Mouse (Mus musculus) heart, embryonic 14.5 days (tissue): ENCODE results near the gene Gpsm3. TPM values are rescaled to one million over a fixed set of nuclear protein-coding genes. Genes with fewer than 3 reads are reported as not detected.

Experiments used
- ATAC-seq: fragments of 200-750 bp; cut with Nextera tagmentation; 2 replicates; pipeline ENCODE4 v1.8.0; 2017; ENCODE audit warnings: low read depth, moderate TSS enrichment; ENCODE audit not compliant: insufficient number of reproducible peaks, insufficient read depth, low FRiP score
- H3K27ac ChIP-seq, 2 experiments: fragments of 200-500 bp in 1 of 2; fragments of 300-500 bp in 1 of 2; sonication (generic) in 1 of 2; replicated peaks in 1 of 2; 2 replicates each; pipeline ENCODE4 v1.5.1; 2012 to 2014; ENCODE audit warnings: low read depth in 2 of 2, low read length in 2 of 2, control low read depth in 1 of 2, mild to moderate bottlenecking in 1 of 2, mixed read lengths in 1 of 2; ENCODE audit not compliant: control insufficient read depth in 1 of 2, insufficient read depth in 1 of 2
- H3K27me3 ChIP-seq: fragments of 300-500 bp; sonication (generic); 2 replicates; pipeline ENCODE4 v1.6.1; 2014; ENCODE audit warnings: mild to moderate bottlenecking, low read length, control low read depth; ENCODE audit not compliant: control insufficient read depth, insufficient read depth
- H3K36me3 ChIP-seq: fragments of 300-500 bp; sonication (generic); 2 replicates; pipeline ENCODE4 v1.6.1; 2014; ENCODE audit warnings: mild to moderate bottlenecking, control low read depth, low read length, mixed read lengths; ENCODE audit not compliant: control insufficient read depth, insufficient read depth
- H3K4me1 ChIP-seq, 2 experiments: fragments of 200-500 bp in 1 of 2; fragments of 300-500 bp in 1 of 2; sonication (generic) in 1 of 2; 2 replicates each; pipeline ENCODE4 v1.6.1; 2012 to 2014; ENCODE audit warnings: low read length in 2 of 2, control low read depth in 1 of 2, mixed read lengths in 1 of 2; ENCODE audit not compliant: control insufficient read depth in 2 of 2, insufficient read depth in 2 of 2
- H3K4me2 ChIP-seq: fragments of 300-500 bp; sonication (generic); 2 replicates; pipeline ENCODE4 v1.6.1; 2014; ENCODE audit warnings: mild to moderate bottlenecking, low read length
- H3K4me3 ChIP-seq, 2 experiments: fragments of 200-500 bp in 1 of 2; fragments of 300-500 bp in 1 of 2; sonication (generic) in 1 of 2; 2 replicates each; pipeline ENCODE4 v1.5.1; 2012 to 2014; ENCODE audit warnings: low read length in 2 of 2, mild to moderate bottlenecking in 2 of 2, control low read depth in 1 of 2, low read depth in 1 of 2, moderate library complexity in 1 of 2; ENCODE audit not compliant: control insufficient read depth in 1 of 2, insufficient read depth in 1 of 2
- H3K9ac ChIP-seq: fragments of 300-500 bp; sonication (generic); 2 replicates; pipeline ENCODE4 v1.6.1; 2014; ENCODE audit warnings: mild to moderate bottlenecking, low read length
- H3K9me3 ChIP-seq: fragments of 300-500 bp; sonication (generic); 2 replicates; pipeline ENCODE4 v1.6.1; 2016; ENCODE audit warnings: low read length, control low read depth; ENCODE audit not compliant: control insufficient read depth
- WGBS: fragments of 180-500 bp; shearing (Covaris S2); extraction: QIAGEN DNeasy Blood & Tissue Kit; methylation state at CpG from one replicate; pipeline ENCODE4 v1.1.7; 2014; 5-methylcytosine and 5-hydroxymethylcytosine counted together
- polyA plus RNA-seq: library from polyadenylated mRNA; unstranded; fragments of >200 nt; fragmentation: Nextera tagmentation; extraction: Ambion mirVana; gene quantifications from 2 replicates; pipeline ENCODE4 v1.2.1, GENCODE M21; 2014

Gene Gpsm3
- polyA plus RNA-seq, 1 experiment from 2014 or later, result 6.1 TPM

DNA sequence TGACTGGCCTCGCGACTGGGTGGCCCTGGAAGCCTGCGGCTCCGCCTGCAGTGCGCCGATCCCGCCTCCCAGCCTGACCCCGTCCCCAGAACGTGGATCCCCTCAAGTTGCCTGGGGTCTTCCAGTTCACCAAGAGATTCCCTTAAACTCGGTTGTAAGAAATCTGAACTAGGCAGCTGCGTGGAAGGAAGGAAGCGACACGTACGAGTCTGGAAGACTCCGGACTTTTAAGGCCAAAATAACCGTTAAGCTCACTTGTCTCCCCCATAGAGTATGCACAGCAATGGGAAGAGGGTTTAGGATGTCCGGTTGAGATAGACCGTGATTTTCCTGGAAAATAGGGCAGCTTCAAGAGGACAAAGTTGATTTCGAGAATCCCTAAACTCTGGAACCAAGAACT is 1.8 kb upstream of the Gpsm3 start:
- WGBS, result 2% methylated on average over 19 of the region's 19 CpGs
- peak overlapping the region; percentile 97 for H3K4me2 ChIP-seq
- H3K36me3 ChIP-seq, result no peaks in the 10 kb centered on the region
- H3K27ac ChIP-seq, result peak overlapping the region; percentile 75 to 92
- H3K9me3 ChIP-seq, result no peaks in the 10 kb centered on the region
- no peaks in the 10 kb centered on the region for H3K27me3 ChIP-seq
- H3K4me1 ChIP-seq, result peaks cover 23 to 44% of the 10 kb centered on the region in 2 experiments
- H3K9ac ChIP-seq, result peak overlapping the region; percentile 86
- ATAC-seq, result no peak
- peak overlapping the region; percentile 65 to 73 for H3K4me3 ChIP-seq

DNA sequence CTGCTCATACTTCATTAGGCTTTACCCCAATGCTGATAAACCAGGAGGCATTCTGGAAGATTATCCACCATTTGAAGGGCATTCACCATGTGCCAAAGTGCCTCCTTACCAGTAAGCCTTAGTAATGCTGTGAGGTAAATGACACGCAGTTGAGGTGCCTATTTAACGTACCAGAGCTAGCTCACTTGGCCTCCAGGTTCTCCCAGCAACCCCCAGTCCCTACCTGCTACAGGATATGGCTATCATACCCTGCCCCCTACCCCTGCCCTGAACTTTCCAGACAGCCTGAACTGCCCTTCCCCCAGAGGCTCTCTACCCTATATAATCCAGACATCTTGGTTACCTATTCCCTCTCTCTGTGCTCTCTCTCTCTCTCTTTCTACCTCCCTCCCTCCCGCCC is 839 bp upstream of the Gpsm3 start:
- H3K27me3 ChIP-seq, result no peaks in the 10 kb centered on the region
- H3K4me1 ChIP-seq, result peaks cover 23 to 52% of the 10 kb centered on the region in 2 experiments
- H3K36me3 ChIP-seq, result no peaks in the 10 kb centered on the region; the same call in 1 of the 2 replicates
- 60% methylated on average over 3 of the region's 3 CpGs for WGBS
- H3K4me2 ChIP-seq, result 0 out of 2 replicates have a peak overlapping the region, but pooled peaks have one; percentile 97
- no peak overlapping the region for H3K4me3 ChIP-seq
- ATAC-seq, result no peak
- H3K9ac ChIP-seq, result no peak overlapping the region
- peak overlapping the region in 1 of 2 experiments; percentile 92; a peak in 1 of 4 replicates for H3K27ac ChIP-seq
- H3K9me3 ChIP-seq, result no peaks in the 10 kb centered on the region

DNA sequence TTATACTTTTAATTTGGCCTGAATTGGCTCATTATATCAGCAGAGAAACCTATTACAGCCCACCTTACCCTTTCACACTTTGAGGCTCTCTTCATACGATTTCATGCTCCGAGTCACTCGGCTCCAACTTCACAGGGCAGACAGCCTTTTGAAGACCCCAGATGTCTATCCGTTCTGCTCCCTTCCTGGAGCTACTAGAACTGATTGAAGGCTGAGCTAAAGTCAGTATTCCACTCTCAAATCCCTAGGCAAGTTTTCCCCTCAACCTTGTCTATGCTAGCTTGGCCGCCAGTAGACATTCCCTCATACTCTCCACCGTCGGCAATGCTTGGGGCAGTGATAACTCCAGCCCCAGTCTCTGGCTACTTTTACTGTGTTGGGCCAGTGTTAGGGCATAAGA is 400 bp upstream of the Gpsm3 start:
- H3K36me3 ChIP-seq, result peaks cover 4% of the 10 kb centered on the region
- H3K27me3 ChIP-seq, result no peaks in the 10 kb centered on the region
- H3K4me2 ChIP-seq, result peak overlapping the region; percentile 92
- no peaks in the 10 kb centered on the region for H3K9me3 ChIP-seq
- peak overlapping the region; percentile 33 to 44; a peak in 2 of 4 replicates for H3K27ac ChIP-seq
- H3K4me1 ChIP-seq, result peaks cover 27 to 56% of the 10 kb centered on the region in 2 experiments
- no peak overlapping the region for H3K4me3 ChIP-seq
- ATAC-seq, result no peak
- H3K9ac ChIP-seq, result no peak overlapping the region; the same call in 1 of the 2 replicates
- 44% methylated on average over 7 of the region's 7 CpGs for WGBS

DNA sequence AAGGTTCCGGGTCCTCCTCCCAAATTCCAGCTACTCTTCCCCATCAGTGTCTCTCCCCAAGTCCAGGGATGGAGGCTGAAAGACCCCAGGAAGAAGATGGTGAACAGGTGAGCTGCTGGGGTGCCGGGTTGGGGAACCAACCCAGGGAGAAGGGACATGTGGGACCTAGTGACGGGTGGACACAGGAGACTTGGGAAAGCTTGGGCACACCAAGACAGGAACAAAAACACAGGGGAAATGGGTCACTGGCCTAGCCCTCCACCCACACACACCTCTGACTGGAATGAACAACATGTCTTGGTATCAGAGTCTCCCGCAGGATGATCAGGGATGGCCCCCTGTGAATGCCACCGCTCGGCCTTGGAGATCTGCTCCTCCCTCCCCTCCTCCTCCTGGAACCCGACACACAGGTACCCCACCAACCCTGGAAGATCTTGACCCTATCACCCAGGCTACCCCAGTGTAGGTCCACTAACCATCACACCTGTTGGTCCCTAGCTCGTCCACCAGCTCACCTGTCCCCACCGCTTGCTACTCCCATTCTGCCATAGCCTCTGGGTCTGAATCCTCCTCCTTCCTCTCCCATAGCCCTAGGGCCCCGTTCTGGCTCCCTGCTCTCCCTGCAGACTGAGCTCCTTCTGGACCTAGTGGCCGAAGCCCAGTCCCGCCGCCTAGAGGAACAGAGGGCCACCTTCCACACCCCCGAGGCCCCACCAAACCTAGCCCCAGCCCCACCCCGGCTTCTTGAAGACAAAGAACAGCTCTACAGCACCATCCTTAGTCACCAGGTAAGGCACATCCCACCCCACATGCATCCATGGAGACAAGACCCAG is 765 bp downstream of the Gpsm3 start:
- no peak for ATAC-seq
- no peak overlapping the region for H3K4me3 ChIP-seq
- WGBS, result 70% methylated on average over 15 of the region's 15 CpGs
- H3K27ac ChIP-seq, result peak overlapping the region in 1 of 2 experiments; percentile 94; a peak in 2 of 4 replicates
- H3K9ac ChIP-seq, result peak overlapping the region; percentile 97; the same call in 1 of the 2 replicates
- peaks cover 16% of the 10 kb centered on the region for H3K36me3 ChIP-seq
- H3K9me3 ChIP-seq, result no peaks in the 10 kb centered on the region
- peaks cover 27 to 63% of the 10 kb centered on the region in 2 experiments for H3K4me1 ChIP-seq
- no peaks in the 10 kb centered on the region for H3K27me3 ChIP-seq
- H3K4me2 ChIP-seq, result peak overlapping the region; percentile 92

DNA sequence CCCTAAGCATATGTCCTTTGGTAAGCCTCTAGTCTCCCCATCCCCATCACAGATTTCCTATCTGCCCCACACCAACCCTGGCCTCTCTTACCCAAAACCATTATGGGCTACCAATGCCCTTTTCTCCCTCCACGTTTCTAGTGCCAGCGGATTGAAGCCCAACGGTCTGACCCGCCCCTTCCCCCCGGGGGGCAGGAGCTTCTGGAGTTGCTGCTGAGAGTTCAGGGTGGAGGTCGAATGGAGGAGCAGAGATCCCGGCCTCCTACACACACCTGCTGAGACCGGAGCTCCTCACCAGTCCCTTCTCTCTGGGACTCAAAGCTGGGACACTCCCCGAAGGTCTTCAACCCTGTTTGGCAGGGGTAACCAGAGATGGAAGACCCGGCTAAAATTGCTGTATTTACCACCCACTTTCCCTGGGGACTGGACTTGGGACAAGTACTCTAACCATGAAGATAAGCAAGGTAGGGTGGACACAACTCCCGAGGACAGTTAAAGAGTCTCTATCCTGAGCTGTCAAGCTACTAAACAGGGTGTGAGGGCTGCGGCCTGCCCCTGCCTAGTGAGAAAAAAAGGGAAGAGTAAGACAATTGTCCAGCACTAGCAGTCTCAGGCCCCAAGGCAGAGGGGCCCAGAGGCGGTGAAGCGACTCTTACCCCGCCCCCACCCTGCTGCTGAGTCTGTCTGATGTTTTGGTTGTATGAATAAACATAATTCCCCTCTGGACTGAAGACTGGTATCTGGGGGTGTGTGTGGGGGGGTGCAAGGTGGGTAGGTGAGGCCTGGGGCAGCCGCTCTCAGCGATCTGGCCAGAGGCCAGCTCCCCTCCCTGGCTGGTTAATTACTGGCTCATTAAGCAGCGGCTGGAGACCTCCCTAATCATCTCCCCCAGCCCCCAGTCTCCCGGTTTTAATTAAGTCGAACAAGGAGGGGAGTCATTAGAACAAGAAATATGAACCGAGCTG is 1.7 kb downstream of the Gpsm3 start, which contains the start of gene Pbx2:
TSS of gene Pbx2 (plus strand) at position 238 of the 965 bp plus-strand sequence.
- peak within 1 kb of the TSS; percentile 85 to 94 for H3K27ac ChIP-seq
- WGBS, result 12% methylated on average over 21 of the region's 21 CpGs
- peak within 1 kb of the TSS; percentile 97 for H3K9ac ChIP-seq
- H3K4me1 ChIP-seq, result peaks cover 25 to 63% of the 10 kb centered on the region in 2 experiments
- H3K9me3 ChIP-seq, result no peaks in the 10 kb centered on the region
- peak within 1 kb of the TSS; percentile 75 to 79 for H3K4me3 ChIP-seq
- H3K4me2 ChIP-seq, result peak within 1 kb of the TSS; percentile 92
- ATAC-seq, result no peak
- no peaks in the 10 kb centered on the region for H3K27me3 ChIP-seq
- H3K36me3 ChIP-seq, result peaks cover 25% of the 10 kb centered on the region

DNA sequence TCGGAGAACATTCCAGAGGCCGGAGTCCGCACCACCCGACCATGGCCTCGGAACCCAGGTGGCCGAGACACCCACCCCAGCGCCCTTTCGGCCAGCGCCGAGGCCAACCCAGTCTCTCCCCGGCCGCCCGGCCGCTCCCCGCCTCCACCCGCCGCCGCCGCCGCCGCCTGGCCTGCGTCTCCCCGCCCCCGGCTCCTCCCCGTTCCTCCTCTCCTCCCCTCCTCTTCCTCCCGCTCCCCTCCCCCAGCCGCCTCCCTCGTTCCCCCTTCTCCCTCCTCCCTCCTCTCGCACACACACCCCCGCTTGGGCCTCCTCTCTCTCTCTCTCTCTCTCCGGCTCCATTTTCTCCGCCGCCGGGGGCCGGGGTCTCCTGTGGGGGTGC is 2.4 kb downstream of the Gpsm3 start:
- Histone ChIP-seq H3K9me3 (no peaks in the 10 kb centered on the region), H3K27ac (peak overlapping the region; percentile 85 to 94), H3K27me3 (no peaks in the 10 kb centered on the region), H3K36me3 (peaks cover 29% of the 10 kb centered on the region), H3K4me3 (peak overlapping the region; percentile 75 to 79), H3K9ac (peak overlapping the region; percentile 97), H3K4me1 (peaks cover 22 to 61% of the 10 kb centered on the region in 2 experiments), H3K4me2 (peak overlapping the region; percentile 92)
- under 1% methylated on average over 15 of the region's 35 CpGs for WGBS
- ATAC-seq, result peak; percentile 41
